Mouse (Mus musculus): ENCODE data around the gene Rangap1. TPM values are rescaled to one million over a fixed set of nuclear protein-coding genes. Genes with fewer than 3 reads are reported as not detected.

The Rangap1 gene
- polyA plus RNA-seq, 1 experiment from 2014 or later: 121 TPM

DNA sequence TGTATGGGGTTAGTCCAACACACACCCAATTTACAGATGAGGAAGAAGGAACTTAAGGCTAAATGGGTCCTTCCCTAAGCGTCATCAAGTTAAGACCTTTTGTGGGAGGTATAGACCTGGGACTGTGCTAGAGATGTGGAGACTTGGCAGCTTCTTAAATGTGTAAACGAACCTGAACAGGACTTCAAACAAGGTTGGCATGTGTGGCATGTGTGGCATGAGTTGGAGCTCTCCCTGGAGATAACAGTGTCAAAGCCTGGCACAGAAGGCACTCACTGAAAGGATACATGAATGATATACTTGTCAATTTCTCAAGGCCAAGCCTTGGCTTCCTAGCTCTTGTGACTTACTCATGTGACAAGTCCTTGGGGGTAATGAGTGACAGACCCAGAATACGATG lies 6.0 kb downstream of the Rangap1 start:
- H3K27ac ChIP-seq (replicated peaks; ENCODE audit: low read depth, low read length): no peak overlapping the region
- H3K36me3 ChIP-seq (replicated peaks; ENCODE audit: control insufficient read depth, insufficient read depth, low read depth, low read length): no peaks in the 10 kb centered on the region
- WGBS: 77% methylated on average over 3 of the region's 3 CpGs
- no peak overlapping the region for H3K4me2 ChIP-seq (ENCODE audit: low read depth, low read length)
- H3K9me3 ChIP-seq (replicated peaks; ENCODE audit: control insufficient read depth, low read length): no peaks in the 10 kb centered on the region
- H3K27me3 ChIP-seq (ENCODE audit: control insufficient read depth, insufficient read depth, low read length): no peaks in the 10 kb centered on the region
- no peak for DNase-seq (ENCODE audit: low spot score)
- no peaks in the 10 kb centered on the region for H3K4me1 ChIP-seq (ENCODE audit: control insufficient read depth, insufficient read depth, low read length)
- H3K9ac ChIP-seq (replicated peaks; ENCODE audit: low read length): no peak overlapping the region
- no peak overlapping the region for H3K4me3 ChIP-seq (ENCODE audit: low read depth, low read length)
- ATAC-seq (replicated peaks; ENCODE audit: insufficient number of reproducible peaks, low FRiP score, low TSS enrichment, low read depth): no peak

DNA sequence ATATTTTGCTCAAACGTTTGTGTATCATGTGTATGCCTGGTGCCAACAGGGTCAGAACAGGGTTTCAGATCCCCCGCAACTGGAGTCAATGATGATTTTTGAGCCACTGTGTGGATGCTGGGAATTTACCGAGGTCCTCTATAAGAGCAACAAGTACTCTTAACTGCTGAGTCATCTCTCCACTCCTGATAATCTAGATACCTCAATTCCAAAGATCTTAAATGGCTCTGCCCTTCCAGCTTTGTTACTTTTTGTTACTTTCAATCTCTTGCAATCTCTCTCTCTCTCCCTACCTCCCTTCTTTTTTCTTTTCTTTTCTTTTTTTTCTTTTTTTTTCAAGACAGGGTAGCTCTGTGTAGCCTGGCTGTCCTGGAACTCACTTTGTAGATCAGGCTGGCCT lies 10.3 kb downstream of the Rangap1 start:
- Histone ChIP-seq H3K9me3 (replicated peaks; ENCODE audit: control insufficient read depth, low read length) (no peaks in the 10 kb centered on the region), H3K4me3 (ENCODE audit: low read depth, low read length) (no peak overlapping the region), H3K27me3 (ENCODE audit: control insufficient read depth, insufficient read depth, low read length) (no peaks in the 10 kb centered on the region), H3K27ac (replicated peaks; ENCODE audit: low read depth, low read length) (no peak overlapping the region), H3K36me3 (replicated peaks; ENCODE audit: control insufficient read depth, insufficient read depth, low read depth, low read length) (no peaks in the 10 kb centered on the region), H3K9ac (replicated peaks; ENCODE audit: low read length) (no peak overlapping the region), H3K4me1 (ENCODE audit: control insufficient read depth, insufficient read depth, low read length) (no peaks in the 10 kb centered on the region), H3K4me2 (ENCODE audit: low read depth, low read length) (no peak overlapping the region)
- 61% methylated on average over 3 of the region's 3 CpGs for WGBS
- DNase-seq (ENCODE audit: low spot score) (no peak), ATAC-seq (replicated peaks; ENCODE audit: insufficient number of reproducible peaks, low FRiP score, low TSS enrichment, low read depth) (no peak)

GRCm38 (mm10) chr15:81729792-81730635 lies 15.3 kb downstream of the Rangap1 start:
- ATAC-seq (replicated peaks; ENCODE audit: insufficient number of reproducible peaks, low FRiP score, low TSS enrichment, low read depth): peak; percentile 99
- peak overlapping the region; percentile 85 for H3K4me2 ChIP-seq (ENCODE audit: low read depth, low read length)
- H3K27me3 ChIP-seq (ENCODE audit: control insufficient read depth, insufficient read depth, low read length): no peaks in the 10 kb centered on the region
- H3K9ac ChIP-seq (replicated peaks; ENCODE audit: low read length): peak overlapping the region; percentile 91
- H3K27ac ChIP-seq (replicated peaks; ENCODE audit: low read depth, low read length): peak overlapping the region; percentile 58; the same call in 1 of the 2 replicates
- no peaks in the 10 kb centered on the region; the same call in 1 of the 2 replicates for H3K4me1 ChIP-seq (ENCODE audit: control insufficient read depth, insufficient read depth, low read length)
- H3K4me3 ChIP-seq (ENCODE audit: low read depth, low read length): peak overlapping the region; percentile 90
- 5% methylated on average over 41 of the region's 41 CpGs for WGBS
- no peaks in the 10 kb centered on the region for H3K9me3 ChIP-seq (replicated peaks; ENCODE audit: control insufficient read depth, low read length)
- no peaks in the 10 kb centered on the region for H3K36me3 ChIP-seq (replicated peaks; ENCODE audit: control insufficient read depth, insufficient read depth, low read depth, low read length)
- peak; percentile 99 for DNase-seq (ENCODE audit: low spot score)

DNA sequence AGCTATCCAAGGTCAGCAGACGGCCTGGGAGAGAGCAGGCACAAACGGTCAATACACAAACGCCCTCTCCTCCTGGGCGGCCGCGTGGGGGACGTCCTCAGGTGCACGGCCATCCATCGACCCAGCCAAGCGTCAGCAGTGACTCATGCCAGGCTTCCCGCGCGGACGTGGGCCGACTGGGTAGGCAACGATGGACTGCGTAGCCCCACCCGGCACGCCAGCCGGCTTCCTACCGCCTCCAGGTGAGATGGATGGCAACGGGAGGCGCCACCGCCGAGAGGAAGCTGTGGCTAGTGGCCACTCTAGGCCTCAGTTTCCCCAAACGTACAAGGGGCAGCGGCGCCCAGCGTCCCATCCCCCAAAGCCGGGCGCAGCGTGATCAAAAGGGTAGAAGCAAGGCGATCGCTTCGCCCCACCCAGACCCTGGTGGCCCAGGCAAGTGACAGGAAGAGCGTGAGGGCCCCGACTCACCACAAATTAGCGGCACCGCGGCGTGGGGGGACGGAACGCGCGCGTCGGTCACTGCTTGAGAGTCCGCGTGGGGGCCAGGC lies 16.0 kb downstream of the Rangap1 start:
- Histone ChIP-seq H3K4me3 (ENCODE audit: low read depth, low read length) (peak overlapping the region; percentile 90), H3K9ac (replicated peaks; ENCODE audit: low read length) (peak overlapping the region; percentile 91), H3K36me3 (replicated peaks; ENCODE audit: control insufficient read depth, insufficient read depth, low read depth, low read length) (no peaks in the 10 kb centered on the region), H3K4me2 (ENCODE audit: low read depth, low read length) (peak overlapping the region; percentile 85), H3K27ac (replicated peaks; ENCODE audit: low read depth, low read length) (peak overlapping the region; percentile 58; the same call in 1 of the 2 replicates), H3K9me3 (replicated peaks; ENCODE audit: control insufficient read depth, low read length) (no peaks in the 10 kb centered on the region), H3K27me3 (ENCODE audit: control insufficient read depth, insufficient read depth, low read length) (no peaks in the 10 kb centered on the region), H3K4me1 (ENCODE audit: control insufficient read depth, insufficient read depth, low read length) (no peaks in the 10 kb centered on the region; the same call in 1 of the 2 replicates)
- DNase-seq (ENCODE audit: low spot score) (peak; percentile 15), ATAC-seq (replicated peaks; ENCODE audit: insufficient number of reproducible peaks, low FRiP score, low TSS enrichment, low read depth) (peak; percentile 72)
- WGBS: under 1% methylated on average over 49 of the region's 49 CpGs

DNA sequence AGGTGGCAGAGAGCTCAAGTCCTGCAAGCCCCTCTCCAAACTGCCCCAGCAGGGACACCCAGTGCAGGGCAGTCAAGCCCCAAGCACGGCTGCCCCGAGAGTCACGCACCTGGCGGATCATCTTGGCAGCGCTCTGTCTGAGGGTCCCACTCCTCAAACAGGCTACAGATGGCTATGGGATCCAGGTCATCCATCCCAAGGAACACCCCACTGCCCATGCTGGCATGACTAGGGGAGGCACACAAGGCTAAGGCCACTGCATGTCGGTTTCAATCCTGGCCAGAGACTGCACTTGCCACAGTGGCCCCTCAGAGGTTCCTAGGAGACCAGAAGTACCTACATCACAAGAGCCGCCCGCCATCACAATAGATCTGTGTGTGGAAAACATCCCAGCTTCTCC lies 19.4 kb downstream of the Rangap1 start:
- no peak overlapping the region for H3K27ac ChIP-seq (replicated peaks; ENCODE audit: low read depth, low read length)
- no peak for DNase-seq (ENCODE audit: low spot score)
- H3K9ac ChIP-seq (replicated peaks; ENCODE audit: low read length): no peak overlapping the region
- no peaks in the 10 kb centered on the region for H3K9me3 ChIP-seq (replicated peaks; ENCODE audit: control insufficient read depth, low read length)
- H3K4me1 ChIP-seq (ENCODE audit: control insufficient read depth, insufficient read depth, low read length): no peaks in the 10 kb centered on the region; the same call in 1 of the 2 replicates
- H3K27me3 ChIP-seq (ENCODE audit: control insufficient read depth, insufficient read depth, low read length): no peaks in the 10 kb centered on the region
- no peak overlapping the region for H3K4me2 ChIP-seq (ENCODE audit: low read depth, low read length)
- 97% methylated on average over 8 of the region's 8 CpGs for WGBS
- H3K4me3 ChIP-seq (ENCODE audit: low read depth, low read length): no peak overlapping the region
- peaks cover 6% of the 10 kb centered on the region for H3K36me3 ChIP-seq (replicated peaks; ENCODE audit: control insufficient read depth, insufficient read depth, low read depth, low read length)
- no peak for ATAC-seq (replicated peaks; ENCODE audit: insufficient number of reproducible peaks, low FRiP score, low TSS enrichment, low read depth)

DNA sequence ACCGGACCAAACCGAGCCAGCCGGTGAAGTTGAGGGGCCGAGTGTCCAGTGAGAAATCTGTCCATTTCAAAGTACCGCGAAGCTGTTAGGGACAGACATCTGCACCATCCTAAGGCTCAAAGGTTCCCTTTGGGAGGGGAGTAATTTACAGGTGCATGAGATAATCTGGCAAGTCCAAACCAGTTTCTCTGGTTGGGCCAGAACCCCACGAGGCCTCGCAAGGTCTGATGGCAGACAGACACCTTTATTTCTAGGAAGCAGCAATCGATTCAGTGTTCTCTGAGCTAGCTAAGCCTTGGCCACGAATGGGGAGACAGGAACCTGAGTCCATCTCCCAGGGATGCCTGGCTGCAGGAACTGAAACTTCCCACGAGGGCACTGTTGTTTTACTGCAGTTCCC lies 21.7 kb downstream of the Rangap1 start:
- Histone ChIP-seq H3K4me1 (ENCODE audit: control insufficient read depth, insufficient read depth, low read length) (no peaks in the 10 kb centered on the region; the same call in 1 of the 2 replicates), H3K4me2 (ENCODE audit: low read depth, low read length) (no peak overlapping the region), H3K27ac (replicated peaks; ENCODE audit: low read depth, low read length) (no peak overlapping the region), H3K36me3 (replicated peaks; ENCODE audit: control insufficient read depth, insufficient read depth, low read depth, low read length) (peaks cover 11% of the 10 kb centered on the region), H3K9ac (replicated peaks; ENCODE audit: low read length) (no peak overlapping the region), H3K9me3 (replicated peaks; ENCODE audit: control insufficient read depth, low read length) (no peaks in the 10 kb centered on the region), H3K27me3 (ENCODE audit: control insufficient read depth, insufficient read depth, low read length) (no peaks in the 10 kb centered on the region), H3K4me3 (ENCODE audit: low read depth, low read length) (no peak overlapping the region)
- DNase-seq (ENCODE audit: low spot score) (no peak), ATAC-seq (replicated peaks; ENCODE audit: insufficient number of reproducible peaks, low FRiP score, low TSS enrichment, low read depth) (no peak)
- WGBS: 90% methylated on average over 11 of the region's 11 CpGs

DNA sequence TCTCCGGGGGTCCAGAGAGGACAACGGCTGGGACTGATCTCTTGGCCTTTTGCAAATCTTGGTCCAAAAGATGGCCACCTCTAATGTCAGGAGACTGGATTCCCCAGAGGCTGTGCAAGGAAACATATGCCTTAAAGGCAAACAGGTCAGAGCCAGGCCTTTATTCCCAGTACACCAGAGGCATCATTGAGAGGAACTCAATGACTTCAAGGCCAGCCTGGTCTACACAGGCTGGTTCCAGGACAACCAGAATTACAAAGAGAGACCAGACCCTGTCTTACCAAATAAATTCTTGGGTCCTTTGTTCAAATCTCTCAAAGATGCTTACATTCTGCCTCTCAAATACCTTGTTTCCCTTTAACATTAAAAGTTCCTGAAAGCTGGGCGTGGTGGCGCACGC lies 23.0 kb downstream of the Rangap1 start:
- Histone ChIP-seq H3K27ac (replicated peaks; ENCODE audit: low read depth, low read length) (no peak overlapping the region), H3K4me1 (ENCODE audit: control insufficient read depth, insufficient read depth, low read length) (no peaks in the 10 kb centered on the region), H3K4me3 (ENCODE audit: low read depth, low read length) (no peak overlapping the region), H3K9ac (replicated peaks; ENCODE audit: low read length) (no peak overlapping the region), H3K4me2 (ENCODE audit: low read depth, low read length) (no peak overlapping the region), H3K9me3 (replicated peaks; ENCODE audit: control insufficient read depth, low read length) (no peaks in the 10 kb centered on the region), H3K36me3 (replicated peaks; ENCODE audit: control insufficient read depth, insufficient read depth, low read depth, low read length) (peaks cover 11% of the 10 kb centered on the region), H3K27me3 (ENCODE audit: control insufficient read depth, insufficient read depth, low read length) (no peaks in the 10 kb centered on the region)
- no peak for DNase-seq (ENCODE audit: low spot score)
- no peak for ATAC-seq (replicated peaks; ENCODE audit: insufficient number of reproducible peaks, low FRiP score, low TSS enrichment, low read depth)
- WGBS: 97% methylated on average over 5 of the region's 5 CpGs

DNA sequence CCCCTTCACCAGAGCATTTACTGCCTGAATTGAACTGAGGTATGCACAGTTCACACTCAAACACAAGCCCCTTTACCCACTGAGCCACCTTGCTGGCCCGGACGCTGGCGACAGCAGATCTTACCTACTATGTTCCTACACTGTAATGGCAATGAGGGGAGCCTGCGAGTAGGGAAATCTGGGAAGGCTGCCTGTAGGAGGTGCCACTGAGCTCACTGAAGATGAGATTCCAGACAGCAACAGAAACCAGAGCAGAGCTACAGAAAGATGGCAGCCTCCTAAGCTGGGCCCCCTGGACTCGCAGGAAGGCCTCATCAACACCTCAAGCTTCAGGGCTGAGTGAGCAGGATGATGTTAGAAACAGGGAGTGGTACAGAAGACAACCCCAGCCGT lies 26.2 kb downstream of the Rangap1 start:
- H3K36me3 ChIP-seq (replicated peaks; ENCODE audit: control insufficient read depth, insufficient read depth, low read depth, low read length): peaks cover 11% of the 10 kb centered on the region
- 90% methylated on average over 6 of the region's 6 CpGs for WGBS
- no peaks in the 10 kb centered on the region for H3K27me3 ChIP-seq (ENCODE audit: control insufficient read depth, insufficient read depth, low read length)
- no peaks in the 10 kb centered on the region for H3K4me1 ChIP-seq (ENCODE audit: control insufficient read depth, insufficient read depth, low read length)
- no peak overlapping the region for H3K4me2 ChIP-seq (ENCODE audit: low read depth, low read length)
- H3K9ac ChIP-seq (replicated peaks; ENCODE audit: low read length): no peak overlapping the region
- DNase-seq (ENCODE audit: low spot score) (no peak), ATAC-seq (replicated peaks; ENCODE audit: insufficient number of reproducible peaks, low FRiP score, low TSS enrichment, low read depth) (no peak)
- H3K4me3 ChIP-seq (ENCODE audit: low read depth, low read length): no peak overlapping the region
- H3K27ac ChIP-seq (replicated peaks; ENCODE audit: low read depth, low read length): no peak overlapping the region
- H3K9me3 ChIP-seq (replicated peaks; ENCODE audit: control insufficient read depth, low read length): no peaks in the 10 kb centered on the region
